Mouse (Mus musculus): ENCODE results near the gene Hoxb8.

DNA sequence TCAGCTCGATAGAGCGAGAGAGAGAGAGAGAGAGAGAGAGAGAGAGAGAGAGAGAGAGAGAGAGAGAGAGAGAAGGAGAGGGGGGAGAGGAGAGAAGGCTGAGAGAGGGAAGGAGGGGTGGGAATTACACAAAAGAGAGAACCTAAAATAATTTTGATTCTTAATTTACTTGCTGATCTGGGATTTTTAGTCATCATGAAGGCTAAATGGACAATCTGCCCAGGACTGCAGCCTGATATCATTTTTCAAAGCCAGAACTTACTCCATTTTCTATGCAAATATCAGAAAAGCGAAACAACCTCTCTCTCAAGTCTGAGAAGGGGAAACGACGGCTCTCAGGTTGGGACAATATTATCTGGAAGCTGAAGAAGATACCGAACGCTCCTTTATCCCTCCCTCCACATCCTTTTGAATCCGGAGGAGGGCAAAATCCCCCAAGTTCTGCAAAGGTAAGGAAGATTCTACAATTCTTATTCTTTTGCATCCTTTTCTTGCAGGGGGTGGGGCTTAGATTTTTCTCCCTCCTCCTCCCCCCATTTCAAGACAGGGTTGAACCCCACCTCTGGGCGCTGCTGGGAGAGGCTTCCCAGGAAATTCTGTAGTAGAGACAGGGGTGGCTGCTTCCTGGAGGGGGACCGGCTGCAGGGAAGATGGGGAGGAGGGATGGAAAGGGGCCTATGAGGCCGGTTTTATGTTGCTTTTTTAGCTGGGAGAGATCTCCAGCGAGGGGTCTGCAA, 11.0 kb downstream of the Hoxb8 start:
- TF ChIP-seq CTCF (IDR thresholded peaks at IDR 0.05; ENCODE audit: extremely low read depth, insufficient read depth, low read length) (no peak), POLR2A (IDR thresholded peaks at IDR 0.05; ENCODE audit: extremely low read depth, insufficient read depth, low read length) (no peak)

Measured in cortical plate, adult 2 months (tissue).